Mouse (Mus musculus) cerebellum, adult 2 months (tissue): ENCODE data around the gene Mcemp1. TPM values are rescaled to one million over a fixed set of nuclear protein-coding genes. Genes with fewer than 3 reads are reported as not detected.

Source experiments
- DNase-seq, 2 experiments: peaks; one replicate each; pipeline ENCODE4 v3.0.0; 2021
- H3K27ac ChIP-seq: fragments of 200-500 bp; 2 replicates; pipeline ENCODE4 v1.5.1; 2012; ENCODE audit warnings: low read length, control low read depth, inconsistent platforms; ENCODE audit not compliant: insufficient read depth
- H3K27me3 ChIP-seq: fragments of 200-500 bp; 2 replicates; pipeline ENCODE4 v1.6.1; 2012; ENCODE audit warnings: inconsistent platforms, mild to moderate bottlenecking, low read length, moderate library complexity; ENCODE audit not compliant: control insufficient read depth, insufficient read depth
- H3K4me1 ChIP-seq: fragments of 200-500 bp; 2 replicates; pipeline ENCODE4 v1.6.1; 2011; ENCODE audit warnings: low read length; ENCODE audit not compliant: control insufficient read depth, insufficient read depth
- H3K4me3 ChIP-seq: fragments of 200-500 bp; replicated peaks from 2 replicates; pipeline ENCODE3; 2011; ENCODE audit warnings: mild to moderate bottlenecking, low read depth, low read length, control low read depth; ENCODE audit not compliant: insufficient read depth
- CTCF ChIP-seq: fragments of 200-500 bp; IDR thresholded peaks from 2 replicates; pipeline ENCODE4 v1.5.1; 2011; ENCODE audit warnings: low read depth, mild to moderate bottlenecking, control low read depth, low read length, moderate library complexity, borderline replicate concordance; ENCODE audit not compliant: insufficient read depth
- POLR2A ChIP-seq: fragments of 200-500 bp; IDR thresholded peaks from 2 replicates; pipeline ENCODE4 v1.6.1; 2011; ENCODE audit warnings: low read length, control low read depth, borderline replicate concordance; ENCODE audit not compliant: insufficient read depth
- WGBS: fragments of 180-500 bp; shearing (Covaris S2); methylation state at CpG from one replicate; pipeline ENCODE4 v1.1.7; 2018; 5-methylcytosine and 5-hydroxymethylcytosine counted together
- polyA plus RNA-seq: library from polyadenylated mRNA; depleted of rRNA; stranded (reverse); fragments of >200 nt; gene quantifications from 2 replicates; pipeline ENCODE4 v1.2.3, GENCODE M21; 2012

Gene Mcemp1
- polyA plus RNA-seq, 1 experiment: 0.61 TPM

- WGBS: under 1% methylated on average over 61 of the region's 61 CpGs
- Histone ChIP-seq H3K27me3 (no peaks in the 10 kb centered on the region), H3K4me1 (peaks cover 10% of the 10 kb centered on the region), H3K27ac (peak within 1 kb of the TSS; percentile 78), H3K4me3 (peak within 1 kb of the TSS; percentile 89)
- peak; percentile 94 to 97 for DNase-seq
- TF ChIP-seq POLR2A (peak; percentile 85; the same call in 1 of the 2 replicates), CTCF (peak; percentile 93)
These were observed 10.8 kb downstream of the Mcemp1 start, which contains the start of gene Trappc5 for GRCm38 (mm10) chr8:3676131-3676992. TSS of gene Trappc5 (plus strand) at chr8:3676299.

GRCm38 (mm10) chr8:3676993-3677579 lies 11.5 kb downstream of the Mcemp1 start:
- no peak for TF ChIP-seq CTCF
- TF ChIP-seq POLR2A: no peak
- Histone ChIP-seq H3K4me1 (peaks cover 12% of the 10 kb centered on the region), H3K27me3 (no peaks in the 10 kb centered on the region), H3K4me3 (peak overlapping the region; percentile 89), H3K27ac (peak overlapping the region; percentile 78; the same call in 1 of the 2 replicates)
- WGBS: under 1% methylated on average over 15 of the region's 15 CpGs
- DNase-seq: no peak

GRCm38 (mm10) chr8:3678831-3679230 lies 13.3 kb downstream of the Mcemp1 start:
- TF ChIP-seq CTCF (no peak), POLR2A (no peak)
- Histone ChIP-seq H3K4me1 (peaks cover 26% of the 10 kb centered on the region), H3K4me3 (peak overlapping the region; percentile 57), H3K27ac (peak overlapping the region; percentile 5; the same call in 1 of the 2 replicates), H3K27me3 (no peaks in the 10 kb centered on the region)
- no peak for DNase-seq
- 63% methylated on average over 23 of the region's 23 CpGs for WGBS

- 42% methylated on average over 23 of the region's 23 CpGs for WGBS
- peak overlapping the region; percentile 47 for H3K27ac ChIP-seq
- no peaks in the 10 kb centered on the region for H3K27me3 ChIP-seq
- H3K4me3 ChIP-seq: peak overlapping the region; percentile 57
- peaks cover 26% of the 10 kb centered on the region for H3K4me1 ChIP-seq
- peak; percentile 67 to 76 for DNase-seq
- TF ChIP-seq POLR2A (peak; percentile 27; the same call in 1 of the 2 replicates), CTCF (no peak)
These were observed 13.7 kb downstream of the Mcemp1 start for GRCm38 (mm10) chr8:3679236-3679635.

GRCm38 (mm10) chr8:3679656-3680055 lies 14.1 kb downstream of the Mcemp1 start:
- TF ChIP-seq POLR2A (no peak), CTCF (no peak)
- Histone ChIP-seq H3K27ac (peak overlapping the region; percentile 47), H3K27me3 (no peaks in the 10 kb centered on the region), H3K4me1 (peaks cover 26% of the 10 kb centered on the region), H3K4me3 (peak overlapping the region; percentile 57)
- no peak for DNase-seq
- WGBS: 49% methylated on average over 5 of the region's 5 CpGs

- WGBS: 19% methylated on average over 5 of the region's 5 CpGs
- peak; percentile 33 to 39 for DNase-seq
- Histone ChIP-seq H3K4me1 (peaks cover 26% of the 10 kb centered on the region), H3K27ac (peak overlapping the region; percentile 62), H3K4me3 (no peak overlapping the region), H3K27me3 (no peaks in the 10 kb centered on the region)
- no peak for TF ChIP-seq CTCF
- TF ChIP-seq POLR2A: no peak
These were observed 16.9 kb downstream of the Mcemp1 start for GRCm38 (mm10) chr8:3682435-3682834.

GRCm38 (mm10) chr8:3683408-3684176 lies 18.0 kb downstream of the Mcemp1 start:
- 4% methylated on average over 6 of the region's 6 CpGs for WGBS
- H3K4me3 ChIP-seq: no peak overlapping the region
- no peaks in the 10 kb centered on the region for H3K27me3 ChIP-seq
- peaks cover 23% of the 10 kb centered on the region for H3K4me1 ChIP-seq
- H3K27ac ChIP-seq: peak overlapping the region; percentile 62
- TF ChIP-seq CTCF (no peak), POLR2A (no peak)
- peak; percentile 83 to 87 for DNase-seq
